Mouse (Mus musculus) G1E (cell line): ENCODE measurements around the gene Samd10. TPM values are rescaled to one million over a fixed set of nuclear protein-coding genes. Genes with fewer than 3 reads are reported as not detected.

Experiments
- ATAC-seq: 2 replicates; pipeline ENCODE4 v1.8.0; 2016; ENCODE audit warnings: mild to moderate bottlenecking; ENCODE audit not compliant: insufficient number of reproducible peaks, poor library complexity, low FRiP score, severe bottlenecking; ENCODE audit errors: extremely low read depth
- DNase-seq: peaks from one replicate; pipeline ENCODE4 v3.0.0; 2012; ENCODE audit warnings: low spot score
- H3K27me3 ChIP-seq: 2 replicates; pipeline ENCODE4 v1.6.1; 2012; ENCODE audit warnings: mild to moderate bottlenecking, low read length, inconsistent platforms; ENCODE audit not compliant: insufficient read depth
- H3K36me3 ChIP-seq: replicated peaks from 2 replicates; pipeline ENCODE3; 2012; ENCODE audit warnings: mild to moderate bottlenecking, inconsistent platforms
- H3K4me1 ChIP-seq: 2 replicates; pipeline ENCODE4 v1.6.1; 2012; ENCODE audit warnings: low read depth, low read length, inconsistent platforms, mixed read lengths; ENCODE audit not compliant: insufficient read depth
- H3K4me3 ChIP-seq: 2 replicates; pipeline ENCODE4 v1.5.1; 2012; ENCODE audit warnings: low read depth, mild to moderate bottlenecking, inconsistent platforms, low read length, moderate library complexity, mixed read lengths
- H3K9me3 ChIP-seq: replicated peaks from 2 replicates; pipeline ENCODE4 v1.6.1; 2012; ENCODE audit warnings: inconsistent platforms
- CTCF ChIP-seq: IDR thresholded peaks from 2 replicates; pipeline ENCODE4 v1.5.1; 2012; ENCODE audit warnings: low read depth, low read length, inconsistent platforms, mixed read lengths
- GATA1 ChIP-seq: IDR thresholded peaks from 2 replicates; pipeline ENCODE4 v1.6.1; 2012; ENCODE audit warnings: borderline replicate concordance, low read length, inconsistent platforms, mixed read lengths
- GATA2 ChIP-seq: IDR thresholded peaks from 2 replicates; pipeline ENCODE4 v1.6.1; 2012; ENCODE audit warnings: low read depth, low read length, inconsistent platforms, borderline replicate concordance
- POLR2AphosphoS5 ChIP-seq: IDR thresholded peaks from 2 replicates; pipeline ENCODE4 v1.6.1; 2012; ENCODE audit warnings: low read depth, low read length, inconsistent platforms; ENCODE audit not compliant: insufficient replicate concordance
- TAL1 ChIP-seq: conservative IDR thresholded peaks from 2 replicates; pipeline ENCODE4 v1.6.1; 2012; ENCODE audit warnings: low read depth, low read length, inconsistent platforms, mixed read lengths
- polyA plus RNA-seq: library from polyadenylated mRNA; stranded (reverse); fragments of >175 nt; gene quantifications from 2 replicates; pipeline ENCODE4 v1.2.3, GENCODE M21; 2012
- total RNA-seq, 2 experiments: library from RNA; stranded (forward) in 1 of 2; stranded (reverse) in 1 of 2; fragments of 200-1000 nt in 1 of 2; fragments of >200 nt in 1 of 2; fragmentation: Nextera tagmentation in 1 of 2; gene quantifications; 2 replicates each; pipeline ENCODE4 v1.2.3; 2014 to 2017

The Samd10 gene
- total and polyA plus RNA-seq, 3 experiments = 2.5 to 10.6 (median 7.6) TPM

DNA sequence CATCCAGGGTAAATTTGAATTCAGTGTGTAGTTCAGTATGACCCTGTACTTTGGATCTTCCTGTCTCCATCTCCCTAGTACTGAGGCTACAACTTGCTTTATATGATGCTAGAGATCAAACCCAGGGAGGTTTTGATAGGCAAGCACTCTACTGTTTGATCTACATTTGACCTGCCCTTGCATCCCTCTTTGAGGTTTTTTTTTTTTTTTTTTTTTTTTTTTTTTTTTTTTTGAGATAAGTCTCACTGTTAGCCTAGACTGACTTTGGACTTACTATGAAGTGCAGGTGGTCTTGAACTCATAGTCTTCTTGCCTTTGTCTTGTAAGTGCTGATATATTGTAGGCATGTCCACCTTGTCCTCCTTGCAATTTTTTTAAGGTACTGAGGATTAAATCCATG, 29.5 kb upstream of the Samd10 start:
- Histone ChIP-seq H3K4me1 (peaks cover 24% of the 10 kb centered on the region), H3K36me3 (peaks cover 87% of the 10 kb centered on the region)
- no peak for ATAC-seq

DNA sequence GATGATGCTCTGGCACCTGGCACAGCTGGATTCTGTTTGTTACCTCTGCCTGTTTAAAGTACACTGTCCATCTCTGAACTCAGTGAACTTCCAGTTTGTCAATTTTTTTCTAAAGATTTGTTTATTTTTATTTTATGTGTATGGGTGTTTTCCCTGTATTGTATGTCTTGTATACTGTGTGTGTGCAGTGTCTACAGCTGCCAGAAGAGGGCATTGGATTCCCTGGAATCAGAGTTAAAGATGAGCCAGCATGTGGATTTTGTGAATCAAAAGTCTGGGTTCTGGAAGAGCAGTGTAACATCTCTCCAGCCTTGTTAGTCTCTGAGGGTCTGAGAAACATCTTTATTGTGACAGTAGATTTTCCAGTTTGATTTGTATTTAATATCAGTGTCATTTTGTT, 24.4 kb upstream of the Samd10 start:
- DNase-seq = no peak
- TF ChIP-seq GATA2 = no peak
- TF ChIP-seq CTCF = no peak
- no peak for TF ChIP-seq GATA1
- H3K36me3 ChIP-seq = peaks cover 86% of the 10 kb centered on the region

More for the DNA sequence above, 29.5 kb upstream of the Samd10 start:
- Histone ChIP-seq H3K4me3 (no peak overlapping the region), H3K27me3 (no peaks in the 10 kb centered on the region), H3K9me3 (no peaks in the 10 kb centered on the region)
- DNase-seq = no peak
- TF ChIP-seq GATA2 = no peak
- no peak for TF ChIP-seq GATA1
- no peak for TF ChIP-seq POLR2AphosphoS5
- no peak for TF ChIP-seq CTCF

GRCm38 (mm10) chr2:181618761-181619495, 19.9 kb upstream of the Samd10 start:
- TF ChIP-seq GATA2 = no peak
- TF ChIP-seq CTCF = no peak
- TF ChIP-seq GATA1 = no peak
- no peak for TF ChIP-seq TAL1
- no peak for TF ChIP-seq POLR2AphosphoS5
- no peak overlapping the region for H3K4me3 ChIP-seq
- peaks cover 84% of the 10 kb centered on the region for H3K36me3 ChIP-seq
- H3K4me1 ChIP-seq = no peaks in the 10 kb centered on the region
- ATAC-seq = no peak
- no peak for DNase-seq
- H3K9me3 ChIP-seq = no peaks in the 10 kb centered on the region
- H3K27me3 ChIP-seq = no peaks in the 10 kb centered on the region

More for the DNA sequence above, 24.4 kb upstream of the Samd10 start:
- peaks cover 22% of the 10 kb centered on the region for H3K4me1 ChIP-seq
- H3K27me3 ChIP-seq = no peaks in the 10 kb centered on the region
- ATAC-seq = no peak
- H3K9me3 ChIP-seq = no peaks in the 10 kb centered on the region
- no peak overlapping the region for H3K4me3 ChIP-seq

GRCm38 (mm10) chr2:181602367-181602766, 3.4 kb upstream of the Samd10 start:
- peaks cover 61% of the 10 kb centered on the region for H3K4me1 ChIP-seq
- no peaks in the 10 kb centered on the region for H3K9me3 ChIP-seq
- H3K36me3 ChIP-seq = peaks cover 25% of the 10 kb centered on the region
- no peak for TF ChIP-seq GATA1
- no peak for TF ChIP-seq CTCF
- no peak for TF ChIP-seq TAL1
- TF ChIP-seq POLR2AphosphoS5 = no peak
- TF ChIP-seq GATA2 = no peak
- H3K4me3 ChIP-seq = peak overlapping the region; percentile 95
- DNase-seq (no peak), ATAC-seq (no peak)
- H3K27me3 ChIP-seq = peaks cover 5% of the 10 kb centered on the region; the same call in 1 of the 2 replicates

GRCm38 (mm10) chr2:181601751-181602145, 2.7 kb upstream of the Samd10 start:
- TF ChIP-seq GATA2 (no peak), CTCF (no peak), TAL1 (no peak), POLR2AphosphoS5 (no peak), GATA1 (no peak)
- Histone ChIP-seq H3K4me1 (peaks cover 66% of the 10 kb centered on the region), H3K9me3 (no peaks in the 10 kb centered on the region), H3K4me3 (peak overlapping the region; percentile 95), H3K36me3 (peaks cover 29% of the 10 kb centered on the region), H3K27me3 (peaks cover 5% of the 10 kb centered on the region; the same call in 1 of the 2 replicates)
- ATAC-seq = no peak
- DNase-seq = no peak

- Histone ChIP-seq H3K36me3 (peaks cover 33% of the 10 kb centered on the region), H3K27me3 (peaks cover 5% of the 10 kb centered on the region; the same call in 1 of the 2 replicates), H3K4me1 (peaks cover 70% of the 10 kb centered on the region), H3K9me3 (no peaks in the 10 kb centered on the region), H3K4me3 (peak overlapping the region; percentile 95)
- TF ChIP-seq GATA2 (no peak), CTCF (no peak), GATA1 (no peak), TAL1 (no peak), POLR2AphosphoS5 (no peak)
- DNase-seq (peak; percentile 92), ATAC-seq (peak; percentile 96)
These were observed 2.1 kb upstream of the Samd10 start for GRCm38 (mm10) chr2:181600828-181601750.
